Mouse (Mus musculus) frontal cortex, postnatal 25 days (tissue): ENCODE data around the gene Anxa2.

Experiments used
- DNase-seq, 2 experiments: peaks; one replicate each; pipeline ENCODE4 v3.0.0; 2022; ENCODE audit warnings: low spot score in 2 of 2

Anxa2 gene

GRCm38 (mm10) chr9:69458982-69459381 is 5.6 kb downstream of the Anxa2 start:
- no peak for DNase-seq

DNA sequence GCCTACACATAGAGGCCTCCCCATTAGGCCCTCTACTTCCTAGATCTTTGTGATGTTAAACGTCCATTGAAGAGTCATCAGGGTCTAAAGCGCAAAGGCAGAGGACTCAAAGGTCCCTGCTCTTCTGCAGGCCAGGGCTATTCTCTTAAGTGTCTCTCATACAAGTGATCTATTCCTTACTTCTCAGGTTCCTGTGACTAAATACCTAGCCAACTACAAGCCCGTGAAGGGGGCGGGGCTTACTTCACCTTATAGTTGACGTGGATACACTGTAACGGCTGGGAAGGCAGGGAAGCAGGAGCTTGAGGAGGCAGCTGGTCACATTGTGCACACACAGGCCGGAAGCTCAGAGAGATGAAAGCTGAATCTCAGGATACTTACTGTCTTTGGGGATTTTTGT is 6.5 kb downstream of the Anxa2 start:
- no peak for DNase-seq

GRCm38 (mm10) chr9:69463046-69463445 is 9.6 kb downstream of the Anxa2 start:
- no peak for DNase-seq

GRCm38 (mm10) chr9:69464109-69464756 is 10.8 kb downstream of the Anxa2 start:
- DNase-seq: no peak

GRCm38 (mm10) chr9:69466098-69466497 is 12.7 kb downstream of the Anxa2 start:
- DNase-seq: no peak

DNA sequence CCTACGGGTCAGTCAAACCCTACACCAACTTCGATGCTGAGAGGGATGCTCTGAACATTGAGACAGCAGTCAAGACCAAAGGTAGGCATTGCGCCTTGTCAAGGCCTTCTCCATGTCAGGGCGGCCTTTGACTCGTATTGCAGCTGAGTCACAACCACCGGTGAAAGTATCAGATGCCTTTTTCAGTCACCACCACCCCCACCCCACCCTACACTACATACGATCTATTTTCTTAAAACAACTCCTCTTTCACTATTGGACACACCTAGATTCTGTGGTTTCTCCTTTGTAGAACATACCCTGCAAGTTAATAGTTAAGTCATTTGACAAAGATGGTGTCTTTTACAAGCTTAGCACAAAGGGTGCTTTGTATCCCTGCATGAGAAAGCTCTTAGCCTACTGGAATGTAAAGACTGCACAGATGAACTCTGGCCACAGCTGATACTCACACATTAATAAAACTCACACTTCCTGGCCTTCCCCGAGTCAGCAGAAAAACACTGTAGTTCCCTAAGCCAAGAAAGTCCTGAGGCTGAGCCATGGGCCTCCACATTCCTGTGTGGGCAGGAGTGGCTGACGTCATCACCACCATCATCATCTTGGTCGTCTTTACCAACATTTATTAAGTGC is 14.0 kb downstream of the Anxa2 start:
- no peak for DNase-seq

- no peak for DNase-seq
Measured at GRCm38 (mm10) chr9:69468991-69469390, 15.6 kb downstream of the Anxa2 start.

GRCm38 (mm10) chr9:69470362-69470761 is 16.9 kb downstream of the Anxa2 start:
- no peak for DNase-seq

GRCm38 (mm10) chr9:69470921-69471320 is 17.5 kb downstream of the Anxa2 start:
- DNase-seq: no peak

DNA sequence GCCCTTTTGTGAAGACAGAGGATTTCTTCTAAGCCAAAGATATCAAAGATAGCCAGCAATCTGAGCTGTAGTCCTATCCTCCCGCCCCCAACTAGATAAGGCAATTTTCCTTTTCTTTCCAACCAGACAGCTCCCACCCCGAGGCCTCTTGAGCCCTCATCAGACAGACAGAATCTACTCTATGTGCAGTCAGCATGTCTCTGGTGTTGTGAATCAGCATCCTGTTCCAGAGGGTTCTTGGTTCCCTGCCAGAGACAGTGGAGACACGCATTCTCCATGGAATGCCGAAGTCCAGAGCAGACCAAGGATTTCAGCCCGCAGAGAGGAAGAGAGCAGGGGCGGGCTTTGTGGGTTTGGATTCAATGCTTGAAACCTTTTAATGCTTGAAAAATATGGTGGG is 19.3 kb downstream of the Anxa2 start:
- no peak for DNase-seq

- no peak for DNase-seq
Measured at GRCm38 (mm10) chr9:69475873-69476272, 22.5 kb downstream of the Anxa2 start.

DNA sequence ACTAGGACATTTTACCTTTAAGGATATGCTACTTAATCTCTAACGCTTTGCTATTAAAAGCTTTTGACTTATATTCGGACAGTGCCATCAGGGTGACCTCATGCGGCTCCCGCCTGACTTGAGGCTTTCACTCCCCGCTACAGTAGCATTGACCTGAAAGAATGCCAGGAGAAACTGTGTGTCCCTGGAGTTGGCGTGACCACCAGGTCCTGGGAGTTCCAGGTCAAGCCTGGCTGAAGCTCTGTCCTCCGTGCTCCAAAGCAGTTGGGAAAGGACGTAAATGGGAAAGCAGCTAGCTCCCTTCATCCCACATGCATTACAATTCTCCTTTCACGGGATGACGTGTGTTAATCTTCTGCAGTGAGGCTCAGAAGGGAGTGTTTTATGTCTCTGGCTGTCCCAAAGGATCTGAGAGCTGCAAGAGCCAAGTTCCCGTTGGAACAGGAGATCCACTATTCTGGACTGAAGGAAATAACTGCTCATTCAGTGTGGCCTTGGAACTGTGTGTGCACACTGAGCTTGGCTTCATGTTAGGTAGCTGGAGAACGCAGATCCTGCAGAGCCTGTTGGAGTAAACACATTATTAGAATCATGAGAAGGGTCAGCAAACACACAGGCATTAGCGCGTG is 23.9 kb downstream of the Anxa2 start:
- DNase-seq: no peak

GRCm38 (mm10) chr9:69477824-69478222 is 24.4 kb downstream of the Anxa2 start:
- no peak for DNase-seq

- DNase-seq: peak; percentile 82 to 84
Measured at GRCm38 (mm10) chr9:69480344-69480743, 26.9 kb downstream of the Anxa2 start.

DNA sequence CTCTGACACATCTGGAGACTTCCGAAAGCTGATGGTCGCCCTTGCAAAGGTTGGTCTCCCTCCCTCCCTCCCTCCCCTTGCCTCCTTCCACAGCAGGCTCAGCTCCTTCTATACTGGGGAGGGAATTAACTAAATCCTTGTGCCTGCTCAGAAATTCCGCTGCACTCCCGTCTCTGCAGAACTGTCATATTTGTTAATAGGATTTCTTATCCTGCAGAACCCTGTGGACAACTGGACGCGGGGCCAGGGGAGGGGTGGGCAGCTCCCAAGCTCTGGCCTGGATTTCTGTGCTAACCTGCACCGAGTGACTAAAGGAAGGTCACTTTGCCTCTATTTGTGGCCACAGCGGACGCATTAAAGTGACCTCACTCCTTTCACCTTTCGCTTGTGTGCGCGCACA is 30.4 kb downstream of the Anxa2 start:
- DNase-seq: no peak

- no peak for DNase-seq
Measured at GRCm38 (mm10) chr9:69486140-69486539, 32.7 kb downstream of the Anxa2 start.

DNA sequence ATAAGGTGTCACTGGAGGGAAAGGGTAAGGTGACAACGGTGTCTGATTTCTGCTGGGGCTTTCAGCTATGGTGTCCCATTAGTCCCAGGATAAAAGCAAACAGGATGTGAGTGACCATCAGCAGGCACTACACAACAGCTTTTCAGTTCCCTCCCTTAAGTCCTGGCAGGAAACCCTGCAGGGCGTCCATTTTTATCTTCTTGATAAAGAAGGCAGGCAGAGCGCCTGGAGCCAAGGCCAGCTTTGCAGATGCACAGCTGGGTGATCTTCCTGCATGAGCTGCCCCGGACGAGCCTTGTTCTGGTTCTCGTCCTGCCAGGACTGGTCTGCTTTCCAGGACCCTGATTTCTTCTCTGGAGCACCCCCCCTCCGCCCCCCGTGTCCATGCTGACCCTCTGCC is 35.1 kb downstream of the Anxa2 start:
- DNase-seq: no peak

- no peak for DNase-seq
Measured at GRCm38 (mm10) chr9:69488972-69489371, 35.6 kb downstream of the Anxa2 start.

DNA sequence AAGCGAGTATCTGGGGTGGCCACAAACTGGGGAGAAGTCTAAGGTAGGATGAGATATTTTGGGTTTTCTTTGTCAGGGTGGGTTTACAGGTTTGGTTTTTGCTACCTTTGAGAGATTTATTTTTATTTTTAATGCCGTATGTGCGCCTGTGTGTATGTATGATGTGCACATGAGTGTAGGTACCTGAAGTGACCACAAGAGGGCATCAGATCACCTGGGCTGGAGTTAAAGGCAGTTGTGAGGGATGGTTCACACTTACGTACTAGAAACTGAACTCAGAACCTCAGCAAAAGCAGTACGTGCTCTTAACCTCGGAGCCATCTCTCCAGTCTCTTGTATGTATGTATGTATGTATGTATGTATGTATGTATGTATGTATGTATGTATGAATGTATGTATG is 39.4 kb downstream of the Anxa2 start:
- DNase-seq: no peak

DNA sequence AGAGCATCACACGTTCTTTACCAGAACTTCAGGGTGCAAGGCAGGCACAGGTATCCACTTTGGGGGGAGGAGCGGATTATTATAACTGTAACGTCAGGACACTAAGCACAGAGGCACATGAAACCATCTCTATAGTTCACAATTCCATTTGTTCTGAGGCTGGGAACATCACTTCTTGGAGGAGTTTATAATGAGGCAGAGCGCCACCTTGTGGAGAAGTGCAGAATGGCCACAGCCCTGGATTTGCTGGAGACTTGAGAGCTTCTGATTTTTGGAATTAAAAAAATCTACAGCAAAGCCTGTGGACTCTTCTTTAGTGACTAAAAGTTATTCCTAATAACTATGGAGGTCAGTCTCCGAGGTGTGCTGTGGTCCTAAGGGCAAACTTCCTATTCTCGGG is 49.1 kb downstream of the Anxa2 start:
- DNase-seq: peak; percentile 68 to 79

DNA sequence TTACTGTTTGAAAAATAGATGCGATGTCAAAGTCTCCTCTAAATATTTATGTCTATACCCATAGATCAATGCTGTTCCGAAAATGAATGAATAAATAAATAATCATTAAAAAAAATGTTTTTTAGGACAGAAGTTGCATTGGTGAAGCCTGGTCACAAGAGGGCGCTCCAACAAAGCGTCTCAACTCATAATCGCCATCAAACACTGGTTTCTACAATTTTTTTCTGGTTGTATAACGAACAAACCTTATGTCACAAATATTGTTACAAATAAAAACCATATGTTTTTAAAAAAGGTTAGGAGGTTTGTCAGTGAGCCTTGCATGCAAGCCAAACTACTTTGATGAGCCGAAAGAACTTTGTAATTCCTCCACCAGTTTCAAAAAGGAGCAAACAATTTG is 52.2 kb downstream of the Anxa2 start:
- no peak for DNase-seq

GRCm38 (mm10) chr9:69507206-69507605 is 53.8 kb downstream of the Anxa2 start:
- DNase-seq: no peak

DNA sequence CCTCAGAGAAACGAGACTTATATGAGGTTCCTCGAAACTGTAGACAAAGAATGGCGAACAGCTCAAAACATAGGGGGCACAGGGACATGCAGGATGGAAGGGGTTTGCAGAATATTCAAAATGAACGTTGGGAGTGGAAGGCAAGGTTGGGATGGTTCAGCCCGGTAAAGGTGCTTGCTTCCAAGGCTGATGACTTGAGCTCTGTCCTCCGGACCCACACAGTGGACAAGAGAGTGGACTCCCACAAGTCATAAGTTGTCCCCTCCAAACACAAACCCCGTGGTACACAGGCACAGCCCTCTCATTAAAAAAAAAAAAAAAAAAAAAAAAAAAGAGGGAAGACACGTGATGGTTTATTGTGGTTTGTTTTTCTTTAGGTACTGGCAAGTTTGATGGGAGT is 54.6 kb downstream of the Anxa2 start:
- DNase-seq: no peak
